Mouse (Mus musculus): ENCODE results near the gene Cdk4.

DNA sequence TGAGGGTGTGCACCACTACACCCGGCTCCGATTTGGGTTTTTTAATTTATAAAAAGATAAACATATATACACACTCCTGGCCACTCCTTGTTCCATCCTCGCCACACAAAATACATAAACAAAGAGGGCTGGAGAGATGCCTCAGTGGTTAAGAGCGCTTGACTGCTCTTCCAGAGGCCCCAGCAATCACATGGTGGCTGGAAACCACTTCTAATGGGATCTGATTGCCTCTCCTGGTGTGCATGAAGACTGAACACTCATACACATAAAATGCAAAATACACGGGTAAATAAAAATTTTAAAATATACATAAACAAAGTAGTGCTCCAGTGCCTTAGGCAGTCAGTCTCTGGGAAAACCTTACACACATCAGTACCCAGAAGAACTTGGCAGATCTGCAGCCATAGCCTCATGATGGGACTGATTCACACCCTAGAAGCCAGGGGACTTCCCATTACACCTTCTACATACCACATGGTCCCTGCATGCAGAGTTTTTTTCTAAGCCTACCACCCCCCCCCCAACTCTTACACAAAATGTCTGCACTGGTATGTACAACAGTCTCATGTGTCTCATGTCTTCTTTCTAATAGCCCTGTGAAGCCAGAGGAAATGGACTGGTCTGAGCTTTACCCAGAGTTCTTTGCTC, 20.7 kb upstream of the Cdk4 start:
- TF ChIP-seq CTCF (IDR thresholded peaks at IDR 0.05; ENCODE audit: low read depth), result no peak
- no peak for TF ChIP-seq EP300 (IDR thresholded peaks at IDR 0.05; ENCODE audit: low read depth)

All from heart, postnatal 0 days (tissue).